Mouse (Mus musculus) gastrocnemius, postnatal 36 days (tissue): ENCODE measurements around the gene Fmr1. TPM values are rescaled to one million over a fixed set of nuclear protein-coding genes. Genes with fewer than 3 reads are reported as not detected.
"Not testable (repeated sequence)": the region's sequence is repeated elsewhere in the genome, so short reads cannot be mapped to it uniquely, and the experiment has no call there.

Experiments used
- DNase-seq, 2 experiments: peaks; one replicate each; pipeline ENCODE4 v3.0.0; 2022
- intact Hi-C: fragments of 180-260 bp; cut with DNase I; formaldehyde crosslinking; loops from one replicate; pipeline ENCODE4 v1.15.1; 2025
- long read RNA-seq, 2 experiments: library from polyadenylated mRNA; stranded (forward); transcript quantifications; one replicate each; pipeline ENCODE4 v2.0.0; 2021
- total RNA-seq, 2 experiments: library from RNA; stranded (reverse); gene quantifications; 2 replicates each; pipeline ENCODE4 v1.2.3; 2021

Fmr1 gene
- total RNA-seq, result 1 to 10 TPM; 5.9 to 7.4 TPM
- long read RNA-seq, experiment 1, partial matches to known transcripts, result 0 of 4 reads
- long read RNA-seq, experiment 1, other reads (novel, unspliced or antisense), result 4 of 4 reads
- long read RNA-seq, experiment 2, partial matches to known transcripts, result 0 of 6 reads
- long read RNA-seq, experiment 2, other reads (novel, unspliced or antisense), result 6 of 6 reads

DNA sequence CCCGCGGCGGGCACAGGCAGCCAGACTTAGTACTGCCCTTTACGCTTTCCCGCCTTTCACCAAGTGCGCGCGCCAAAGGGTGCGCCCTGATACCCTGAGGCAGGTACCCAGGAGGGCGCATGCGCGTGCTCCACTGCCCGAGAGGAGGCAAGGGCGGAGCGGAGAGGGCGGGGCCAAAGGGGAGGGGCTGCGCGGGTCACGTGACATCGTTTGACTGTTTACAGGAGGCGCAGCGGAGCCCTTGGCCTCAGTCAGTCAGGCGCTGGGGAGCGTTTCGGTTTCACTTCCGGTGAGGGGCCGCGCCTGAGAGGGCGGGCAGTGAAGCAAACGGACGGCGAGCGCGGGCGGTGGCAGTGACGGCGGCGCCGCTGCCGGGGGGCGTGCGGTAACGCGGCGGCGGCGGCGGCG lies at the start of gene Fmr1:
Fmr1 (plus strand) TSS at position 209 of the 408 bp plus-strand sequence.
- intact Hi-C loops, result no loop called here
- DNase-seq, result peak; percentile 94 to 96

GRCm38 (mm10) chrX:68641603-68642002 lies 36.7 kb upstream of the Fmr1 start:
- no peak for DNase-seq
- intact Hi-C loops, result no loop called here

DNA sequence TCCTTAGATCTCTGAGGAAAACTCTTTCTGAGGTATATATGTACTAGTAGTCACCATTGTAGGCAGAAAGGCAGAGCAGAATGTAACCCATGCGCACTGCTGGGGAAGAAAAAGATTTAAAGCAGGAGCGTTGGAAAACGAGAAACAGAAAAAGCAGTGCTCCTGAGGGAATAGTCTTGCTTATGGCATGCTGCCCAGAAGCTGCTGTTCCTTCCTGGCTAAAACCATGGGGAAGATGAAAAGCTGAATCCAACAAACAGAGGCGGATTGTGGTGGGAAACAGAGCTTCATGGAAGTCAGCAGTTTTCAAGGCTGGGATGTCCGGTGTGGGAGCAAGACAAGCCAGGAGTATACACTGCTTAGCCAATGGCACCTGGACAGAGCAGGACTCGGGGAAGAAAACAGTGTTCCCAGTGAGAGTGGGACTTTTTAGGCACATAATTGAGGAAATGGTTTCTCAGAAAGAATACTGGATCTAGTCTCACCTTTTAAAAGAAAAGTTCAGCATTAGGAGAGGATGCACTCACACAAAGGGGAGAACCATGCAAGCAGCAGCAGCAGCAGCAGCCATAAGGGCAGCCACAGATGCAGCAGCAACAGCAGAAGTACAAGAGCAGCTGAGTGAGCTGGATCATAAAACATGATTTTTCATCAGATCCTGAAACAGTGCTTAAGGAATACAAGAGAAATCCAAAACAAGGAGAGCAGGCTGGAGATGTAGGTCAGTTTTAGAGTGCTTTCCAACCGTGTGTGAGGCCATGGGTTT lies 33.0 kb upstream of the Fmr1 start:
- no peak for DNase-seq
- intact Hi-C loops, result no loop called here

DNA sequence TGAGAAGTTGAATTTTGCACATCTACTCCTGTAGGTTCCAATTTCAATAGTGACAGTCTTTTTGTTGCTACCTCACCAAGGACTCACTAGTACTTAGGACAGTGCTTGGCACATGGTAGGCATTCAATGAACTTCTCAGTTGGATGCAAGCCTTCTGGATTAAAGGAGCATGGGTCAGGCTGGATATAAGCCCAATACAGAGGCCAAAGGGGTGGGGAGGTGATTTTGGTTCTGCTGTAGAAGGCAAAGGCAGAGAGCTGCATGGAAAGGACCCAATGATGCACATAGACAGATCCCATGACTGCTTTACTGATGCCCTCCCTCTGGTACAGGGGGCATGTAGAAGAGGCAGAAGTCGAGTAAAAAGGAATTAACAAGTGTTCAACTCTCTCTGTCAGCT lies 833 bp upstream of the Fmr1 start:
- DNase-seq, result no peak
- intact Hi-C loops, result no loop called here

DNA sequence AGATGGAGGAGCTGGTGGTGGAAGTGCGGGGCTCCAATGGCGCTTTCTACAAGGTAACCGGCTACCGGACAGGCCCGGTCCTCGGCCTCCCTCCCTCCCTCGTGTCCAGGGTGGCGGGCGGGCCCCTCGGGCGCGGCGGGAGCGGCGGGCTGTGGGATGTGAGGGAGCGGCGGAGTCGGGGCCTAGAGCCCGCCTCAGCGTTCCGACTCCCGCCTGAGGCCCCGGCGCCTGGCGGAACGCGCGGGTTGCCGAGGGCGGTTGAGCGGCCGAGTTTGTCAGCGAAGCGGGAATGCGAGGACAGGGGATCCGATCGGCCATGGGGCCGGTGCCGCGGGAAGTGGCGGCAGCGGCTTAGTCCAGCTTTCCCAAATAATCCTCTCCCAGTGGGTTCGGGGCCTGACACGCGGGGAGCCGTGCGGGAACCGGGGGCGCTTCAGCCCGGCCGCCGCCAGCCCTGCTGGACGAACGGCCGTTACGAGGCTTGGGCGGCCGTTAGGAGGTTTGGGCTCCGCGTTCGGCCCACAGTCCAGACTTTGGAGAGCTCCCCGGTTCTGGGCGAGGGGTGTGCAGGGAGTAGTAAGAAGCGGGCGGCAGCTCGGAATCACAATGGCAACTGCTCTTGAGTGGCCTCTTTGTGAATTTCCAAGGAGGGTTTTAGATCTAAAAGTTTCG lies 610 bp downstream of the Fmr1 start:
- DNase-seq, result no peak
- intact Hi-C loops, result no loop called here

GRCm38 (mm10) chrX:68684706-68685105 lies 6.4 kb downstream of the Fmr1 start:
- DNase-seq, result no peak
- intact Hi-C loops, result no loop called here

GRCm38 (mm10) chrX:68691936-68692335 lies 13.6 kb downstream of the Fmr1 start:
- DNase-seq, intact Hi-C loops: not testable (repeated sequence)

- no peak for DNase-seq
- intact Hi-C loops, result no loop called here
Observed at GRCm38 (mm10) chrX:68736902-68737301, 58.6 kb downstream of the Fmr1 start.

GRCm38 (mm10) chrX:68740088-68740487 lies 61.7 kb downstream of the Fmr1 start:
- DNase-seq, result no peak
- intact Hi-C loops, result no loop called here

- DNase-seq, result no peak
Observed at GRCm38 (mm10) chrX:68761606-68762005, 83.3 kb downstream of the Fmr1 start, which contains the start of gene Fmr1nb. Gene Fmr1nb, plus strand, starts transcription at chrX:68761839.

More at GRCm38 (mm10) chrX:68761606-68762005, 83.3 kb downstream of the Fmr1 start, which contains the start of gene Fmr1nb:
- intact Hi-C loops, result no loop called here

Other genes with a start within 250 kb of the Fmr1 start
- not detected for gene Fmr1nb, start 83.3 kb downstream of the Fmr1 start, total RNA-seq
- 1 to 10 TPM; 3.8 to 4.6 TPM for gene Gm14698, start 142.6 kb downstream of the Fmr1 start, total RNA-seq
- gene Gm6812, start 214.5 kb downstream of the Fmr1 start, total RNA-seq, result not detected